Mouse (Mus musculus) embryonic facial prominence, embryonic 10.5 days (tissue): Measurements from ENCODE around the gene Tmem38b. TPM values are rescaled to one million over a fixed set of nuclear protein-coding genes. Genes with fewer than 3 reads are reported as not detected.
A peak's percentile ranks its signal among the peaks of the same experiment; 100 is the strongest.

Experiments
- DNase-seq: peaks from one replicate; pipeline ENCODE4 v3.0.0-alpha.2; 2017; ENCODE audit warnings: low spot score
- H3K27ac ChIP-seq: fragments of 300-500 bp; sonication (generic); replicated peaks from 2 replicates; pipeline ENCODE4 v1.5.1; 2016; ENCODE audit warnings: mild to moderate bottlenecking
- H3K27me3 ChIP-seq: fragments of 300-500 bp; sonication (generic); replicated peaks from 2 replicates; pipeline ENCODE4 v1.6.1; 2016; ENCODE audit warnings: low read depth, mild to moderate bottlenecking; ENCODE audit not compliant: poor library complexity, severe bottlenecking
- H3K36me3 ChIP-seq: fragments of 300-500 bp; sonication (generic); replicated peaks from 2 replicates; pipeline ENCODE4 v1.6.1; 2016; ENCODE audit warnings: mild to moderate bottlenecking, moderate library complexity
- H3K4me1 ChIP-seq: fragments of 300-500 bp; sonication (generic); 2 replicates; pipeline ENCODE4 v1.6.1; 2016
- H3K4me3 ChIP-seq: fragments of 300-500 bp; sonication (generic); 2 replicates; pipeline ENCODE4 v1.5.1; 2016; ENCODE audit warnings: mild to moderate bottlenecking, moderate library complexity
- H3K9me3 ChIP-seq: fragments of 300-500 bp; sonication (generic); 2 replicates; pipeline ENCODE4 v1.6.1; 2016; ENCODE audit warnings: mild to moderate bottlenecking
- WGBS: fragments of 180-500 bp; shearing (Covaris S2); methylation state at CpG from one replicate; pipeline ENCODE4 v1.1.7; 2016; 5-methylcytosine and 5-hydroxymethylcytosine counted together
- polyA plus RNA-seq: library from polyadenylated mRNA; unstranded; fragments of >200 nt; fragmentation: Nextera tagmentation; extraction: Ambion mirVana; gene quantifications from 2 replicates; pipeline ENCODE4 v1.2.1, GENCODE M21; 2016

The Tmem38b gene
- polyA plus RNA-seq: 4.6 and 4.8 TPM in 2 replicates

DNA sequence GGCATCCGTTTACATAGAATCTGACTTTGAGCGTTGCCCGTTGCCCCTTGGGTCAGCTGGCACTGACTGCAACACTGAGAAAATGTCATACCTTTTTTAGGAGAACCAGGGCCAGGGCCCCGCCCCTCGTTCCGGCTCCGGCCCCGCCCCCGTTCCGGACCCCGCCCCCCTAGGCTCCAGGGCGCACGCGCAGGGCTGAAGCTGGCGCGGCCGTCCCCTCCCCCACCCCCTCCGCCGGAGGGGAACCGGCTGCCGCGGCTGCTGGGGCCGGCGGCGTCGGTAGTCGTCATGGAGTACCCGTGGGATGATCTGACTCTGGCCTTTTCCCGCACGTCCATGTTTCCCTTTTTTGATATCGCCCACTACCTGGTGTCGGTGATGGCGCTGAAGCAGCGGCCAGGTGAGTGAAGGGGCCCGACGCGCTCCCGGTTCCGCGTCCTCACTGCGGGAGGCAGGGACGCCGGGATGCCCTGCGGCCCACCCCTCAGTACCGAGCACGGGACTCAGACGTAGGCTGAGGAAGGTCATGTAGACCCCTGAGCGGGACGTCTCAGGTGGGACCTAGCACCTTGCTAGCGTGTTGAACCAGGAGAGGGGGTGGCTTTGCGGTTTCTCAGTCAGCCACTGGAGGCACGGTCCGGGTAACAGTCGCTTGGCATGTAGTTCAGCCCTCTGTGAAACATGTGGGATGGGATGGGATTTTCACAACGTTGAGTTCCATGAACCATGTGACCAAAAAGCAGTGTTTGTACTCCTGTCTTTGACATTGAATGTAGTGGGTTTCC lies at the start of gene Tmem38b:
TSS of gene Tmem38b (plus strand) at position 225 of the 785 bp plus-strand sequence.
- peak within 1 kb of the TSS; percentile 87 for H3K27ac ChIP-seq

DNA sequence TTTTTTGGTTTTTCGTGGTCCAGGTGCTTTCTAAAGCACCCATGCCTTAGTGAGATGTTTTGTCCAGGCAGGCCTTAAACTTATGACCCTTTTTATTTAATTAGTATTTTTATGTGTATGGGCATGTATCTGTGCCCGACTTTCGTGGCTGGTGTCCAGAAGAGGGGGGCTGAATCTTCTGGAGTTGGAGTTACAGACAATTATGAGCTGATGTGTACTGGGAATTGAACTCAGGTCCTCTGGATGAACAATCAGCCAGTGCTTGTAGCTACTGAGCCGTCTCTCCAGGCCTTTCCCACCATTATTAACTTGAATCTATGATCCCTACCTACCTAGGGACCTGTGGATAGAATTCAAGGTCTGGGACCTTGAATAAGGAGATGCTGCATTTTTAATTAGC lies 44.4 kb upstream of the Tmem38b start:
- no peak for DNase-seq
- Histone ChIP-seq H3K4me1 (peaks cover 30% of the 10 kb centered on the region), H3K27me3 (peaks cover 81% of the 10 kb centered on the region), H3K9me3 (no peaks in the 10 kb centered on the region), H3K4me3 (no peak overlapping the region), H3K27ac (no peak overlapping the region), H3K36me3 (no peaks in the 10 kb centered on the region)
- WGBS: 54% methylated on average over 4 of the region's 4 CpGs

More for the DNA sequence above, at the start of gene Tmem38b:
- Histone ChIP-seq H3K4me3 (peak within 1 kb of the TSS; percentile 92), H3K27me3 (no peaks in the 10 kb centered on the region), H3K36me3 (no peaks in the 10 kb centered on the region), H3K9me3 (no peaks in the 10 kb centered on the region), H3K4me1 (peaks cover 5% of the 10 kb centered on the region; the same call in 1 of the 2 replicates)
- peak; percentile 91 for DNase-seq
- under 1% methylated on average over 55 of the region's 55 CpGs for WGBS

DNA sequence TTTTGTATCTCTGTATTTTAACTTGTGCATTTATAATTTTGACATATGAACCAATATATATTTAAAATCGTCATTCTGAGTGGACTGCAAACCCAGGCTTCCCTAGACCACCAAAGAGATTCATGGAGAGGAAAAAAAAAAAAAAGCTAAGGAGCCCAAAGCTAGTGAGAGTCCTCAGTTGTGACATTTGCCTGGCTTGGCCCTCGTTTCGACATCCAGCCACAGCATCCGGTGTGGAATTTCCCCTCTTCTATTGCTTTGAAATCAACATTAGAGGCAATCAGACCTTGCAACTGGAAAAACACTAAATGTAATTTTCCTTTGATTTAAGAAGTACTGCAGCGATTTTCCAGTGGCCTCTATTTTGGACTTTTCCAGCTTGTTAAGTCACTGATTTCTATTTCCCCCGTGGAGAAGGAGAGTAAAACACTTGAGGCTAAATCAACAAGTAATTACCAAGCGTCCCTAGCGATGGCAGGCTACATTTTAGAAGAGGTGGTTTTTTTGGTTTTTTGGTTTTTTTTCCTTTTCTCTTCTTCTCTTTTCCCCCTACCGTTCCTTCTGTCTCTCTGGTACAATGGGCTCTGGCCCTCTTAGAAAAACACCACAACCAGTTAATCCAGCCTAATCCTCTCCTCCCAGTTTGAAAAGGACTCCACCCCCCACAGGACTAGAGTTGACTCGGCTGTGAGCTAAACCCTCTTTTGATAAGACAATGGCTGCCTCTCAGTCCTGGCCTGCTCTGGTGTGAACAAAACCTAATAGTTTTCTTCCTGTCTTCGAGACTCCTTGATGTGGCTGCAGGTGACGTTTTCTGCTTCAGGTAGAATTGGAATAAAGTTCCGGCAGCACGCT lies 43.4 kb upstream of the Tmem38b start:
- Histone ChIP-seq H3K27ac (no peak overlapping the region), H3K4me3 (no peak overlapping the region), H3K36me3 (no peaks in the 10 kb centered on the region), H3K9me3 (no peaks in the 10 kb centered on the region), H3K4me1 (peaks cover 30% of the 10 kb centered on the region), H3K27me3 (peaks cover 75% of the 10 kb centered on the region)
- no peak for DNase-seq
- 8% methylated on average over 14 of the region's 14 CpGs for WGBS

DNA sequence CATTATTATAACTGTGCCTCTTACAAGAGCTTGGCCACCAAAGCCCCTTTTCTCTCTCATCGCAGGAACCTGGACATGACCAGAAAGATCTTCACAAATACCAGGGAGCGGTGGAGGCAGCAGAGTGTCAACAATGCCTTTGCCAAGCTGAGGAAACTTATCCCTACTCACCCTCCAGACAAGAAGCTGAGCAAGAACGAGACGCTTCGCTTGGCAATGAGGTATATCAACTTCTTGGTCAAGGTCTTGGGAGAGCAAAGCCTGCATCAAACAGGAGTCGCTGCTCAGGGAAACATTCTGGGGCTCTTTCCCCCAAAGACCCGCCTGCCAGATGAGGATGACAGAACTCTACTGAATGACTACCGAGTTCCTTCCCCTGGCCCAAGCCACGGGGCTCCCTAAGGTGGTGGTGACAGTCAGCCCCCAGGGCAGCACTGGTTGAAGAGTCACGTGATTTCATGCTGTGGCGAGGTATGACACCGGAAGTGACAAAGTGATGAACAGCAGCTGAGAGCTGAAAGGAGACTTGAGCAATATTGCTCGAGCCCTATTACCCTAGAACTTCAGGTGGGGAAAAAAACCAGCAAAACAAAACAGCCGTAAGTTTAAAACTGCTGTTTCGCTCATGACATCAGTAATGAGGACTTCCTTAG lies 40.0 kb upstream of the Tmem38b start:
- Histone ChIP-seq H3K36me3 (no peaks in the 10 kb centered on the region), H3K4me3 (no peak overlapping the region), H3K9me3 (no peaks in the 10 kb centered on the region), H3K27ac (no peak overlapping the region), H3K27me3 (peaks cover 50% of the 10 kb centered on the region), H3K4me1 (peaks cover 10% of the 10 kb centered on the region)
- DNase-seq: no peak
- WGBS: 83% methylated on average over 15 of the region's 15 CpGs

DNA sequence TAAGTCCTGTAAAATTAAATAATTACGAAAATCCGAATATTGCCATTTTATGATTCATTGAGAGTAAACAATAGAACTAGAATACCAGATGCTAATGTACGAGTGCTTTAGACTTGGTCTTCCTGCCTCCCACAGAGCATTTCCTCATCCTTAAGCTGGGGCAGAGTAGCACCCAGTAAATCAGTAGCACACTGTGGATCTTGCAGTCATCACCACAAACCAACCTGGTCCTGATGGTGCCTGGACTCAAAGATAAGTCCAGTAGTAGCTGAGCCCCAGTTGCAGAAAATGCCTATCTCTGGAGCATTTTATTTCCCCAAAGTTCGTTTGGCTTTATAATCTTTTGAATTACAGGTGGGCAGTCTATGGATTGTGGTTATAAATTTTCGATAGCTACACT lies 39.0 kb upstream of the Tmem38b start:
- no peak for DNase-seq
- peaks cover 10% of the 10 kb centered on the region for H3K4me1 ChIP-seq
- no peaks in the 10 kb centered on the region for H3K9me3 ChIP-seq
- no peaks in the 10 kb centered on the region for H3K36me3 ChIP-seq
- H3K27ac ChIP-seq: no peak overlapping the region
- H3K27me3 ChIP-seq: peaks cover 43% of the 10 kb centered on the region
- no peak overlapping the region for H3K4me3 ChIP-seq
- WGBS: 72% methylated on average over 5 of the region's 5 CpGs

DNA sequence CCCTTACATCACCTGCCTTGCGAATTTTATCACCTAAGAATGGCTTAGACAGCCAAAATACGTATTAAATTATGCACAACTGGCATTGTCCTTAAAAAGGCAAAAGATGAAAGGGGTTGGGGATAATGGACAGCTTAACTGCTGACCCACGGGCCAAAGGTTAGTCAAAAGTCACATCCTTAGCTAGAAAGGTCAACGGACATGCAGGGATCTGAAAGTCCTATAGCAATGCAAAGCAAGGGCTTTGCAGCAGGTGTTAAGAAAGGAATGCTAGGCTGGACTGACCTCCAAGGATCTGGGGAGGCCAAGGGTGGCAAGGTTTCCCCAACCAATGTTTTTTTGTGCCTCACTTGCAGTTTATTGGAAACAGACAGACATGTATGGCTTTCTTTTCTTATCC lies 36.5 kb upstream of the Tmem38b start:
- peak; percentile 17 for DNase-seq
- Histone ChIP-seq H3K9me3 (no peaks in the 10 kb centered on the region), H3K36me3 (no peaks in the 10 kb centered on the region), H3K4me1 (peaks cover 3% of the 10 kb centered on the region), H3K4me3 (no peak overlapping the region), H3K27ac (no peak overlapping the region), H3K27me3 (peaks cover 31% of the 10 kb centered on the region)
- WGBS: 11% methylated on average over 4 of the region's 4 CpGs

DNA sequence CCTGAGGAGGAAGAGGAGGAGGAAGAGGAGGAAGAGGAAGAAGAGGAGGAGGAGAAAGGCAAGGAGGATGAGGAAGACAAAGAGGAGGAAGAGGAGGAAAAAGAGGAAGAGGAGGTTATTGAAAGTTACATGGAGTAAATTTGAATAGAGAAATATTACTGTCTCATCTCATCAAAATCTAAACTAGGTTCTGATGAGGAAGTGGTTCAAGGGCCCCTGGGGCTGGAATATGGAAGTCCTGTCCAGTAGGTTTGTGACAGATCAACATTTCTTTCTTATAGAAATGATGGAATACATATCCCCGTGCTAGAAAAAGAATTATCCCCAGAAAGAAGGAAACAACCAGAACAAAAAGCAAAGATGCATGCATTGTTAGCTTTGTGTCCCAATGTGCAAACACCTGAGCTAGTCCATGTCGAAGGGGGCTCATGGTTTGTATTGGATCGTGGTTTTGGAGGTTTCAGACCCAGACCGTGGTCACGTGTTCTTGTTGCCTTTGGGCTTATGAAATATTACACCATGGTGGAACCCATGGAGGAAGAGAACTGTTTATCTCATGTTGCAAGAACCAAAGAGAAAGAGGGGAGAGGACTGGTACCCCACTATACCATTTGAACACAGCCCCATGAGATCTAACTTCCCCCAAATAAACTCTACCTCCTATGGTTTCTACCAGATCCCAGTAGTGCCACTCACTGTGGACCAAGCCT lies 31.4 kb upstream of the Tmem38b start:
- 90% methylated on average over 5 of the region's 5 CpGs for WGBS
- no peak overlapping the region for H3K4me3 ChIP-seq
- H3K27ac ChIP-seq: no peak overlapping the region
- H3K36me3 ChIP-seq: no peaks in the 10 kb centered on the region
- H3K9me3 ChIP-seq: no peaks in the 10 kb centered on the region
- DNase-seq: no peak
- peaks cover 24% of the 10 kb centered on the region for H3K27me3 ChIP-seq
- H3K4me1 ChIP-seq: peaks cover 13% of the 10 kb centered on the region

DNA sequence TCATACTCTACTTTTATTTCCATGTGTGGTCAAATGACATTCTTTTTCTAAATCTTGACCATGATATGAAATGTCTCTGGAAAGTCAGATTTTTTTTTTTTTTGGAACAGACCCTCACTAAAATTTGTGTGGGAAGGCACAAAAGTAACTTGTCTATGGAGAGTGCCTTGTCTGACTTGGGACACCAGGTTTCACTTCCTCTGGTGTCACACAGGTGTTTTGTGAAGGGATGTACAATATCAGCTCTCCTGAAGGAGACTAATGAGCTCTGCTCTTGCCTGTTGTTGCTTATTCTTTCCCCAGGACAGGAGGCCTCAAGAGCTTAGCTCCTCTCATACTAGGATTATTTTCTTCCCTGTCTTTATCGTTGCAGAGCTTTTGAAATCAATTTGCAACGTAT lies 30.8 kb upstream of the Tmem38b start:
- no peak for DNase-seq
- H3K4me1 ChIP-seq: peaks cover 18% of the 10 kb centered on the region
- H3K27ac ChIP-seq: no peak overlapping the region
- H3K27me3 ChIP-seq: peaks cover 24% of the 10 kb centered on the region
- no peaks in the 10 kb centered on the region for H3K9me3 ChIP-seq
- WGBS: 59% methylated on average over 2 of the region's 2 CpGs
- no peak overlapping the region for H3K4me3 ChIP-seq
- H3K36me3 ChIP-seq: no peaks in the 10 kb centered on the region

DNA sequence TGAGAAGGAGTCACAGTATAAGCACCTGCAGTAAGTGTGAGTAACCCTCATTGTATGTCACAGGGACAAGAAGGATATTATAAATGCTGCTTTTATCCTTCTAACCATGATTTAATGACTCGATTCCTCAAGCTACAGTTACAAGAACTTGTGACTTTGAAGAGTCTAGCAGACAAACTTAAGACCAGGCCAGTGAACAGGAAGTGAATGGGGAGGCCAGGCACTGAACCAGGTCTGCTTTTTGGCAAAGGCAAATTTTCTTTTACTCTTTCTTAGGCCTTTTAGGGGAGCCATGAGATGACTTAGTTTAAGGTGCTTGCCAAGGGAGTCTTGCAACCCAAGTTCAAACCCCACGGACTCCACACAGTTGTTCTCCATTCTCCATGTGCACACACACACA lies 30.1 kb upstream of the Tmem38b start:
- H3K36me3 ChIP-seq: no peaks in the 10 kb centered on the region
- no peak overlapping the region for H3K27ac ChIP-seq
- H3K27me3 ChIP-seq: peaks cover 24% of the 10 kb centered on the region
- DNase-seq: no peak
- peaks cover 23% of the 10 kb centered on the region for H3K4me1 ChIP-seq
- no peaks in the 10 kb centered on the region for H3K9me3 ChIP-seq
- no peak overlapping the region for H3K4me3 ChIP-seq
- WGBS: 80% methylated on average over 2 of the region's 2 CpGs

DNA sequence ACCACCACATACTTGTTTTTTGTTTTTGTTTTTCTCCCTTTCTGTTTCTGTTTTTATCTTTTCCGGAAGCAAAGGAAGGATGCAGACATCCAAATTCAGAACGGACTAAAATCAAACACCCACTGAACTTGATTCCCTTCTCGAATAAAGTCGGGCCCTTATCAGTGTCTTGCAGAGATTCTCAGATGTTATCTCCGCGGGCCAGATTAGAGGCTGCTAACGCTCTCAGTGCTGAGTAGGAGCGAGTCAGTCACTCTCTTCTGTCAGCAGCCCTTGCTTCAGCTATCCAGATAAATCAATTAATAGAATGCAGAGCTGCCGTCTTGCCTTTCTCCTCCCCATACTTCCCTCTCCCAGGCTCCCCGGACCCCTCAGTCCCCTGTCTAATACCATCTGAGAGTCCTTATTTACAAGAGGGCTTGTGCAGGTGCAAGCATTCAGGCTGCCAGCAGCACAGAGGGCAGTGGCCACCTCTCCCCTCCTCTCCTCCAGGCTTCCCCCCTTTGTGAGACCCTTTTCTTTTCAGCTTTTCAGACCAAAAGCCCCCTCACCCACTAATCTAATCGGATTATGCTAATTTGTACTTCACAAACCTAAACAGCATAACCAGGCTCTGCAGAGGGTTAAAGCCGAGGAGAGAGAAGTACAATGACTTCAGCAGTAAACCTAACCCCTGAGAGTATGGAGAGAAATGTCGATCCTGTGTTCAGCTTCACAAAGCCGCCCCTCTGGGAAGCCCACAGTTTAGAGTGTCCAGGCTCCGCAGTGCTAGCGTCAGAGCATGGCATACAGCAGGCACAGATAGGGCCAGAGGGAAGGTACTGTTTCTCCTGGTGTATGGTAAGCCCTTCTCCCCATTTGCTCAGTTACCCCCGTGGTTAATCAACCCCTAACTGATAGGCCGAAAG lies 28.7 kb upstream of the Tmem38b start:
- H3K9me3 ChIP-seq: no peaks in the 10 kb centered on the region
- H3K27ac ChIP-seq: no peak overlapping the region
- peak overlapping the region; percentile 17; the same call in 1 of the 2 replicates for H3K4me3 ChIP-seq
- H3K27me3 ChIP-seq: peaks cover 24% of the 10 kb centered on the region
- peak; percentile 28 for DNase-seq
- 12% methylated on average over 18 of the region's 18 CpGs for WGBS
- H3K36me3 ChIP-seq: no peaks in the 10 kb centered on the region
- peaks cover 23% of the 10 kb centered on the region for H3K4me1 ChIP-seq

DNA sequence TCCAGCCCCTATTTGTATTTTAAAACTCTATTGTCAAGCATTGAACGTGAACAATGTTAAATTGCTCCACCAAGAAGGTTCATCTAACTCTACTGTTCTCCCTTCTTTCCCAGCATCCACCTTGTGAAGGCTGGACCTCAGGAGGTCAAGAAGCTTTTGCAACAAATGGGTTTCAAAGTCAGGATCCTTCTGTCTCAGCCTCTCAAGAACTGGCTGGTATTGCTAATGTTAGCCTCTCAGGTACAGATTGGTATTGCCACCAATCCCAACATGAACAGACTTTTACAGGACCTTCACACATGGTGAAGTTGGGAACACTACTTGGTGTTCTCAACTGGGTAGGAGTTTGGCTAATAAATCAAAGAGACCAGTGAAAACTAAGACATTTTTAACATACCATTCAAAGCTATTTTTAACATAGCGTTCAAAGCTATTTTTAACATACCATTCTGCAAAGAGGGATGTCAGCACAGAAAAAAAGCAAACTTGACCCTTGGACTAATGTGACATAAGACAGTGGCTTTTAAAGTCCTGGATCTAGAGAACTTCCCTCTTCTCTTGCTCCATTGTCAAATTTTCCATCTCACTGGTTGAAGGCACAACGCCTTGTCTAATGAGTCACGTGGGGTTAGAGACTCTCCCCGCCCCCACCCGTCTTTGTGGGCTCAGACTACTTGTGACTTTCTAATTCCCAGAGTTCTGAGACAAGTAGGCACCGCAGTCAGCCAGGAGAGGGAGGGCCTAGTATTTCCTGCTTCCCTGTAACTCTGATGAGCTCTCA lies 26.8 kb upstream of the Tmem38b start:
- WGBS: 48% methylated on average over 7 of the region's 7 CpGs
- H3K27me3 ChIP-seq: peaks cover 24% of the 10 kb centered on the region
- no peaks in the 10 kb centered on the region for H3K9me3 ChIP-seq
- peaks cover 23% of the 10 kb centered on the region for H3K4me1 ChIP-seq
- H3K27ac ChIP-seq: no peak overlapping the region
- DNase-seq: no peak
- H3K36me3 ChIP-seq: no peaks in the 10 kb centered on the region
- H3K4me3 ChIP-seq: no peak overlapping the region
